Mouse (Mus musculus): ENCODE measurements around the gene Tyk2.

DNA sequence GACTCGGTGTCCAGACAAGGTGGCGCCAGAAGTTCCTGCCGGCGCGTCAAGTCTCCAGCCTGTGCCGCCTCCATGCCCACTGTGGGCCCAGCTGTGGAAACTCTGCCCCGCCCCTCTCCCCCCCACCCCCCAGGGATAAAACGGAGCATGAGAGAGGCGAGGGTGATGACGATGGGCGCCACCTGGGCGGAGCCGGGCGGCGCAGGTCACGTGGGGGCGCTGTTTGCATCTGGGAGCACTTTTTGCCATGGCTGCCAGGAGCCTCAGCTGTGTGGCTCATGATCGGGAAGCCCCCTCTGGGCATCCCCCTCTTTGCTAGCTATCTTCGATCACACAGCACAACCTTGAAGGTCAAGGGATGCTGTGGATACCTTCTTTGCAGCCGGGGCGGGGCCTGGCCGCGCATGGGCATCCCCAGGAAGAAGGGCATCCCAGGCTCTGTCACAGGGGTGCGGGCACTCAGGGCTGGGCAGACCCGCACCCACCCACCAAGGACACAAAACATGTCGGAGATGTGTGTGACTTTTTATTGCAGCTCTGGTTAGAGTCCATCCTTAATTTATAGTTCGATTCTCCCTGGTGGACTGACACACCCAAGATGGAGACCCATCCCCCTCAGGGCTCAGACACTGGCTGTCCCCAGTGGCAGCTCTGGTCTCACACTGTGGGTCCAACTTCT, 63.9 kb downstream of the Tyk2 start, which contains the start of gene Zglp1:
- TF ChIP-seq POLR2A (IDR thresholded peaks at IDR 0.05; ENCODE audit: borderline replicate concordance, insufficient read depth, low read length) (no peak), CTCF (IDR thresholded peaks at IDR 0.05; ENCODE audit: borderline replicate concordance, insufficient read depth, low read depth, low read length) (no peak)
